Mouse (Mus musculus): ENCODE data around the gene Kit. TPM values are rescaled to one million over a fixed set of nuclear protein-coding genes. Genes with fewer than 3 reads are reported as not detected.

Gene Kit
- polyA plus RNA-seq, 3 experiments from 2014 or later = 0.58 to 2.6 (median 1.1) TPM

- no peak for ATAC-seq
These were observed 16.2 kb downstream of the Kit start for GRCm38 (mm10) chr5:75590961-75591360.

- ATAC-seq = no peak
These were observed 16.9 kb downstream of the Kit start for GRCm38 (mm10) chr5:75591567-75591966.

- ATAC-seq = no peak
These were observed 20.6 kb downstream of the Kit start for GRCm38 (mm10) chr5:75595319-75595718.

DNA sequence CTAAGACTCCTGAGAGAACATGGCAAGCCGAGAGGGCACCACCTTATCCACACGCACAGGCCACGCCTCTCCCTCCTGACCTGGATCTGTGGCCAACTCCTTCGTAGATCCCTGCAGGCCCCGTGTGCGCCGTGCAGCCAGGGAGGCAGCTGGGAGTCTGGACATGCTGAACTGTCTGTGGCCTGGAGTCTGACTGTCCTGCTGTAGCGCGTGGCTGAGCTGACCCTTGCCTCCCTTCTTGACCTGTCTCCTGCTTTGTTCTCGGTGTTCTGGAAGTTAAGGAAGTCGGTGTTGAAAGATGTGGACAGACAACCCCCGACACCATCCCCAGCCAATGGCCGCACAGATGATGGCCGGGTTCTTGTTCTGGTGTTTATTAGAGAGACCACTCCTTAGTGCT lies 21.5 kb downstream of the Kit start:
- no peak for ATAC-seq

GRCm38 (mm10) chr5:75597316-75597715 lies 22.6 kb downstream of the Kit start:
- no peak for ATAC-seq

GRCm38 (mm10) chr5:75598491-75598890 lies 23.8 kb downstream of the Kit start:
- no peak for ATAC-seq

- no peak for ATAC-seq
These were observed 25.3 kb downstream of the Kit start for GRCm38 (mm10) chr5:75599991-75600390.

DNA sequence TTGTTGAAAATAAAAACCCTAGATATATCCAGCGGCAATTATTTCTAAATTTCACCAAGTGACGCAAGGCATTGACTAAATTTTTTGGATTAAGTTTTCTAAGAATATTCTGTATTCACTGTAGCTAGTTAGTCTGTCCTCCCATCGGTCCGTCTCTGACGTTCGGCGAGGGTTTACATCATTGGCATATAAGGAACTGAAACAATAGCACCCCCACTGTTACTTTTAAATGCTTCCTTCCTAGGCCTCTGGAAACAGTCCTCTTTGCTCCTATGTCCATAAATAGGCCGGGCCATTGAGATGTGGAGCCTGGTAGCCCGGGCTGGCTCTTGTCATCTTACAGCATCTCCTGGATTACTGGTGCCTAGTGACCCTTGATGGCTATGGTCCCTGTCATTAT lies 29.5 kb downstream of the Kit start:
- ATAC-seq = no peak

DNA sequence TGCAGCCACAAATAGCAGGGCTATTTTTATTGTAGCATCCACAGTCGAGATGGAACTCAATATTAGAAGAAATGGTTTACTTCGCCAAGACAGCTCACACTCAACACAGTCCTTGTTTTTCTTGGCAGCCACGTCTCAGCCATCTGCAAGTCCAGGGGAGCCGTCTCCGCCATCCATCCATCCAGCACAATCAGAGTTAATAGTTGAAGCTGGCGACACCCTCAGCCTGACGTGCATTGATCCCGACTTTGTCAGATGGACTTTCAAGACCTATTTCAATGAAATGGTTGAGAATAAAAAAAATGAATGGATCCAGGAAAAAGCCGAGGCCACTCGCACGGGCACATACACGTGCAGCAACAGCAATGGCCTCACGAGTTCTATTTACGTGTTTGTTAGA lies 32.2 kb downstream of the Kit start:
- no peak for ATAC-seq

DNA sequence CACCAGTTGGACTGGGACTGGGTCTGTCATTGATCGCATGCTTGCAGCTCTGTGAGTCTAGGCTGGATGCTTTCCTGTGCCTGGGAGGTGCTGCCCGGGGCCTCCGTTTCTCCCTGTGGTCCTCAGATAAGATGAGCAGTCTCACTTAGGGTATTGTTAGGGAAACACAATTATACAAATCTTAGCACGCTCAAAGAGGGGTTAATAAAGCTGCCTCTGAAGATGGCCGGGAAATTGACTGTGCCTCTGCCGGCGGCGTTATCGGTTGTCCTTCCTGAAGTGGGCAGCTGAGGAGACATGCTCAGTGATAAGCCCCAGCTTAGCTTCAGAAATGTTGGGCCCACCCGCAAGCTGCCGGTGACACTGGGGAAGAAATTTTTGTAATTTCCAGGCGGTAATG lies 33.3 kb downstream of the Kit start:
- no peak for ATAC-seq

DNA sequence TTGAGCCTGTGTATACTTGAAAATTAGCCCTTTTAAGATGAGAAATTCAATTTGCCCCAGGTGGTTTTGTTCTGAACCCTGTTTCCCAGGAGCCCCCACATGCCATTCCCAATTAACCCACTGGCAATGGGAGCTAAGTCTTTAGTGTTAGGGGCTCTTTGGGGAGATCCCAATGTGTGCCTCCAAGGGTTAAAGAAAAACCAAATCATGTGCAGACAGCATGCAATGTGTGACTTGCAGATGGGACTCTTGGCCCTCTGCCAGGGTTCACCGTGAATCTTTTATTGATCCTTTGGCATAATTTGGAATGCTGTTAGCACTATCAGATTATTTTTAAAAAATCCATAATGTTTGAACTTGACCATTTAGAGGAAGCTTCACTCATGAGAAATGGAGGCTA lies 37.7 kb downstream of the Kit start:
- no peak for ATAC-seq

- ATAC-seq = no peak
These were observed 38.2 kb downstream of the Kit start for GRCm38 (mm10) chr5:75612926-75613325.

DNA sequence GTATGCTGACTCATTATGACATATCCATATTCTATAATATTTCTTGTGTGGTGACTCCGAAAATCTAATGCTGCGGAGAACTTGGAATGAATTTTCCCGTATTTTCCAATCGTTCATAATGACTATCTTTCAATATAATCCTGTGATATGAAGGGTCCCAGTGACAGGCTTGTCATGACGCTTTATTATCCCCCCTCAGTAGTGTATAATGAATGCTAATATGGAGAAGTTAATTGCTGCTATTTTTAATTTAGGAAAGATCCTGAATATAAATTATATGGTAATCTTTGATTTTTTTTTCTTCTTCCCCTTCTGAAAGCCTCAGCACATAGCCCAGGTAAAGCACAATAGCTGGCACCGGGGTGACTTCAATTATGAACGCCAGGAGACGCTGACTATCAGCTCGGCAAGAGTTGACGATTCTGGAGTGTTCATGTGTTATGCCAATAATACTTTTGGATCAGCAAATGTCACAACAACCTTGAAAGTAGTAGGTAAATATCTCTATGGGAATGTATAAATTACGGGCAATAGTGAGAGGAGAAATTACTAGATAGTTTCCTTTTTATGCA lies 40.4 kb downstream of the Kit start:
- ATAC-seq = no peak

- ATAC-seq = no peak
These were observed 40.9 kb downstream of the Kit start for GRCm38 (mm10) chr5:75615624-75616023.

- no peak for ATAC-seq
These were observed 47.7 kb downstream of the Kit start for GRCm38 (mm10) chr5:75622401-75622800.

- ATAC-seq = no peak
These were observed 48.3 kb downstream of the Kit start for GRCm38 (mm10) chr5:75623007-75623406.

DNA sequence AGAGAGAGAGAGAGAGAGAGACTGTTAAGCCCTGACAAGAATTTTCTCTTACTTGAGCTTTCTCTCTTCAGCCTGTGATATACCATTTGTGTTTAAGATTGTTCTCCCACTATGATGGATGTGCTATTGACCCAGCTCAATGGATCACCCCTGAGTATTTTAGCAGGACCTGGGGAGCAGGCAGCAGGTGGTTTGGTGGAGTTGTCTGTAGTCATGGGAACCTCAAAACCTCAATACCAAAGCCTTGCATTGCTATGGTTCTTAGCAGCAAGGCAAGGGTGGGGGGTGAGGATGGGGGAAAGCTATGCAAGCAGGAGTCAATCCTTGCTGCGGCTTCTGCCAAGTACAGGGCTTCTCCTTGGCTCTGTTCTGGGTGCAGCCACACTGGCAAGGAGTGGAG lies 48.8 kb downstream of the Kit start:
- no peak for ATAC-seq

DNA sequence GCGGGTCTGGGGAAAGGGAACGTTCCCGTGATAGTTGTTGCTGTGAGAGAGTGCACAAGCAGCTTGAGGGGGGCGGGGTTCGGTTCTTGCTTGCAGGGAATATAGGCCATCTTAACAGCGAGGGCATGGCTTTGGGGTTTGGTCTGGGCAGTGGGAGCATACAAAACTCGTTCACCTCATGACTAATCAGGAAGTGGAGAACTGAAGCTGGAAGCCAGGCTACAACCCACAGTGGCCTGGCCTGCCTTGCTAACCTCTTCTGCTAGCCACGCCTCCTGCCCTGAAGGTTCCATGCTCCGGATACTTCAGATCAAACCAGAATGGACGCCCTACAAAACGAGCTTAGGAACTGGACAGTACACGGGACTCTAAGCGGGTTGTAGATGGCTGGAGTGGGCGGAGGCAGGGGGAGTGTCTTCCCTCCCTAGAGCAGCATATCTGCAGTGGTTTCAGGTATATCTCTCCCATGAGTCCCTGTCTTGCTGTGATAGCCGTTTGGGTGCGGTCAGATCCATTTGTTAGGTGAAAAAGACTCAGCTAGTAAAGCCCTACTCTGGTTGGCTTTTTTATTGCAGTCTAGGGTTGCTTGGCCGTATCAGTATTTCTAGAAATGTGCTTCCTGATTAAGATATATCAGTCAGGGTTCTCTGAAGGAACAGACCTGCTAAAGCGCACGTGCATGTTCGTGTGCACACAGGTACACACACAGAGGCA lies 49.4 kb downstream of the Kit start:
- no peak for ATAC-seq

- ATAC-seq = no peak
These were observed 50.3 kb downstream of the Kit start for GRCm38 (mm10) chr5:75625059-75625458.

- no peak for ATAC-seq
These were observed 51.6 kb downstream of the Kit start for GRCm38 (mm10) chr5:75626284-75626683.

- no peak for ATAC-seq
These were observed 52.0 kb downstream of the Kit start for GRCm38 (mm10) chr5:75626703-75627102.

DNA sequence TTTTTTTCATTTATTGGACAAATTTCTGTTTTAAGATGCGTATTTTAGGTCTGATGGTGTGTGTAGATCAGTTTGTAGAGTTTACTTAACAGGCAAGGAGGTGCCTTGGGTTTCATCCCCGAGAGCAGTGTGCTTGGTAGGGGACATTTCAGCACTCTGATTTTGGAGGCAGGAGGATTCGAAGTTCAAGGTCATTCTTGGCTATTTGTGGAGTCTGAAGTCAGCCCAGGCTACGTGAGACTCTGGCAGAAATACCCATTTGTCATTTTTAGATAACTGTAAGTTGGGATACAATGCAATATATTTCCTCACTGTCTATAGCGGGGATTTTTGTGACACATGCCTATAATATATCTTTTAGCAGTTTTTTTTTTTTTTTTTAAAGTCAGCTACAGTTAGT lies 57.5 kb downstream of the Kit start:
- no peak for ATAC-seq

- ATAC-seq = no peak
These were observed 58.3 kb downstream of the Kit start for GRCm38 (mm10) chr5:75632846-75633640.

DNA sequence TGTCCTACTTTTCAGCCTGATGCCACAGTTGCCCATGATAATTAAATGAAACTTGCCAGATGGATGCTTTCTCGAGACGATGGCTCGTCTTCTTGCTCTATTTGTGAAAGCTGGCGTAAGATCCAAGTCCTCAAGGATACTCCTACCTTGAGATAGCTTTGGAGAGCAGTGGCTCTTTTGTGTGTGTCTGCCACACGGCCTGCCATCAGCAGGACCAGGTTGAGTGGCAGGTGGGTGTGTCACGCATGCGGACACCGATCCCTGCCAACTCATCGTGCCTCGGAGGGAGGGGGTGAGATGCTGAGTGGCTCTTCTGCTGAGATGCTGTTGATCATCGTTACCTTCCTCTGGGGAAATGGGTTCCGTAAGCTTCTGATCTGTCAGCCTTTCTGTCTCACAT lies 60.7 kb downstream of the Kit start:
- no peak for ATAC-seq
